In genomic region chr5:74535240-74536021, GRCm38 (mm10) we compare ENCODE assay signal across 8 mouse cellular contexts. TPM values are rescaled to one million over a fixed set of nuclear protein-coding genes. Genes with fewer than 3 reads are reported as not detected.
DNase-seq lines count a peak whose midpoint lies in the region; ATAC-seq and TF ChIP-seq lines count a peak whose summit lies in the region.

Fip1l1 (plus strand) TSS chr5:74535449.

- WGBS in hindbrain, embryonic 14.5 days, result under 1% methylated on average over 60 of the region's 73 CpGs

- POLR2A ChIA-PET in Patski (lab: Charles Lee), result interaction anchor here (0.7 to 1.2 kb wide), 2 partner anchors 22 to 601 kb away, joined by 3 to 4 read pairs; no protein-coding TSS in a partner anchor

- peak; percentile 69 for DNase-seq in Patski (ENCODE audit: low read depth, low spot score)
- peak; percentile 96 for DNase-seq in cerebellum, postnatal 14 days
- DNase-seq in frontal cortex, postnatal 25 days (ENCODE audit: low spot score in 2 of 2), result peak; percentile 70 to 83
- DNase-seq in hindbrain, embryonic 14.5 days (ENCODE audit: low spot score), result peak; percentile 98
- peak; percentile 90 to 91 for DNase-seq in layer of hippocampus, postnatal 36 days
- peak; percentile 90 for DNase-seq in lung, postnatal 36 days
- peak; percentile 96 for DNase-seq in retina, postnatal 1 day
- DNase-seq in urinary bladder, adult 18-20 months (ENCODE audit: low spot score in 2 of 2), result peak; percentile 85 to 86

- peaks cover 22% of the 10 kb centered on the region for H3K4me1 ChIP-seq in hindbrain, embryonic 14.5 days (replicated peaks; ENCODE audit: control insufficient read depth, insufficient read depth, low read length)

- H3K36me3 ChIP-seq in hindbrain, embryonic 14.5 days (replicated peaks; ENCODE audit: control insufficient read depth, insufficient read depth), result no peaks in the 10 kb centered on the region

- peak; percentile 84 for ATAC-seq in Patski
- ATAC-seq in hindbrain, embryonic 14.5 days (ENCODE audit: low FRiP score), result peak; percentile 90

- H3K9me3 ChIP-seq in hindbrain, embryonic 14.5 days (ENCODE audit: control insufficient read depth, low read length), result no peaks in the 10 kb centered on the region

- no peak for TF ChIP-seq CTCF in Patski (IDR thresholded peaks at IDR 0.05)

- in situ Hi-C loops in Patski (cut with MboI; ENCODE audit: low pct_unique_long_range_greater_than_20kb), result no loop called here

- H3K9ac ChIP-seq in hindbrain, embryonic 14.5 days, result peak within 1 kb of the TSS; percentile 69

- H3K27ac ChIP-seq in hindbrain, embryonic 14.5 days, result peak within 1 kb of the TSS; percentile 87

- H3K4me3 ChIP-seq in hindbrain, embryonic 14.5 days (replicated peaks; ENCODE audit: low read length), result peak within 1 kb of the TSS; percentile 53

- CTCF ChIA-PET in Patski (lab: Charles Lee), result no interaction called here

- H3K4me2 ChIP-seq in hindbrain, embryonic 14.5 days (replicated peaks), result peak within 1 kb of the TSS; percentile 67

- no peaks in the 10 kb centered on the region for H3K27me3 ChIP-seq in Patski
- H3K27me3 ChIP-seq in hindbrain, embryonic 14.5 days (ENCODE audit: control insufficient read depth, insufficient read depth, low read length), result no peaks in the 10 kb centered on the region

RNA-seq across cellular contexts. Expression of gene Fip1l1, which starts in this region (rescaled TPM):
- polyA plus RNA-seq in Patski (2021), result 96.7 TPM
- 68.7 and 72.0 TPM in 2 replicates for polyA plus RNA-seq in hindbrain, embryonic 14.5 days (2014; fragmentation: Nextera tagmentation; extraction: Ambion mirVana)
- 10 to 100 TPM; 64.4 to 67.8 TPM for total RNA-seq in layer of hippocampus, postnatal 36 days (2021)

Comparison
In these comparisons a context has a peak if more than half of its experiments do, and no peak if none do; other contexts are left out.
1. Peak in every context shown above with its lines: DNase-seq, ATAC-seq, H3K4me3 ChIP-seq and H3K27ac ChIP-seq.